Mouse (Mus musculus) testis, adult 2 months (tissue): Measurements from ENCODE around the gene March1. TPM values are rescaled to one million over a fixed set of nuclear protein-coding genes. Genes with fewer than 3 reads are reported as not detected.

Experiments
- H3K27ac ChIP-seq: fragments of 200-500 bp; 2 replicates; pipeline ENCODE4 v1.5.1; 2012; ENCODE audit warnings: low read depth, low read length; ENCODE audit not compliant: control insufficient read depth, insufficient read depth
- H3K27me3 ChIP-seq: fragments of 200-500 bp; 2 replicates; pipeline ENCODE4 v1.6.1; 2012; ENCODE audit warnings: mild to moderate bottlenecking, low read length, moderate library complexity; ENCODE audit not compliant: control insufficient read depth, insufficient read depth
- H3K36me3 ChIP-seq: fragments of 200-500 bp; 2 replicates; pipeline ENCODE4 v1.6.1; 2012; ENCODE audit warnings: mild to moderate bottlenecking, low read length; ENCODE audit not compliant: control insufficient read depth, insufficient read depth
- H3K4me1 ChIP-seq: fragments of 200-500 bp; 2 replicates; pipeline ENCODE4 v1.6.1; 2012; ENCODE audit warnings: low read length; ENCODE audit not compliant: control insufficient read depth, insufficient read depth
- H3K4me3 ChIP-seq: fragments of 200-500 bp; 2 replicates; pipeline ENCODE4 v1.5.1; 2012; ENCODE audit warnings: low read depth, mild to moderate bottlenecking, low read length, moderate library complexity, mixed read lengths; ENCODE audit not compliant: control insufficient read depth
- CTCF ChIP-seq: fragments of 200-500 bp; IDR thresholded peaks from 2 replicates; pipeline ENCODE4 v1.5.1; 2012; ENCODE audit warnings: low read depth, mild to moderate bottlenecking, inconsistent platforms, low read length, moderate library complexity; ENCODE audit not compliant: control insufficient read depth, insufficient read depth, insufficient replicate concordance
- POLR2A ChIP-seq: fragments of 200-500 bp; IDR thresholded peaks from 2 replicates; pipeline ENCODE4 v1.6.1; 2012; ENCODE audit warnings: low read depth, mild to moderate bottlenecking, inconsistent platforms, low read length, moderate library complexity; ENCODE audit not compliant: control insufficient read depth
- polyA plus RNA-seq: library from polyadenylated mRNA; depleted of rRNA; stranded (reverse); fragments of >200 nt; gene quantifications from 2 replicates; pipeline ENCODE4 v1.2.3, GENCODE M21; 2012

The March1 gene
- polyA plus RNA-seq, 1 experiment, result 0.07 TPM

- Histone ChIP-seq H3K27me3 (no peaks in the 10 kb centered on the region), H3K4me1 (no peaks in the 10 kb centered on the region), H3K27ac (no peak overlapping the region), H3K4me3 (no peak overlapping the region), H3K36me3 (no peaks in the 10 kb centered on the region)
- no peak for TF ChIP-seq CTCF
Observed at GRCm38 (mm10) chr8:66430639-66431038, 812.9 kb downstream of the March1 start.

- TF ChIP-seq CTCF (no peak), POLR2A (no peak)
- Histone ChIP-seq H3K4me1 (no peaks in the 10 kb centered on the region), H3K27ac (no peak overlapping the region), H3K4me3 (no peak overlapping the region), H3K27me3 (no peaks in the 10 kb centered on the region), H3K36me3 (no peaks in the 10 kb centered on the region)
Observed at GRCm38 (mm10) chr8:66433577-66433976, 815.9 kb downstream of the March1 start.

- TF ChIP-seq CTCF (no peak), POLR2A (no peak)
- Histone ChIP-seq H3K4me3 (no peak overlapping the region), H3K36me3 (no peaks in the 10 kb centered on the region), H3K27me3 (no peaks in the 10 kb centered on the region), H3K27ac (no peak overlapping the region), H3K4me1 (no peaks in the 10 kb centered on the region)
Observed at GRCm38 (mm10) chr8:66436804-66437203, 819.1 kb downstream of the March1 start.

GRCm38 (mm10) chr8:66437929-66438328 is 820.2 kb downstream of the March1 start:
- TF ChIP-seq POLR2A, result no peak
- TF ChIP-seq CTCF, result no peak

GRCm38 (mm10) chr8:66438468-66438867 is 820.8 kb downstream of the March1 start:
- no peaks in the 10 kb centered on the region for H3K4me1 ChIP-seq
- no peak overlapping the region for H3K27ac ChIP-seq
- H3K4me3 ChIP-seq, result no peak overlapping the region
- no peaks in the 10 kb centered on the region for H3K36me3 ChIP-seq
- no peaks in the 10 kb centered on the region for H3K27me3 ChIP-seq
- TF ChIP-seq POLR2A (no peak), CTCF (no peak)

More at GRCm38 (mm10) chr8:66437929-66438328, 820.2 kb downstream of the March1 start:
- Histone ChIP-seq H3K27ac (no peak overlapping the region), H3K4me3 (no peak overlapping the region), H3K36me3 (no peaks in the 10 kb centered on the region), H3K27me3 (no peaks in the 10 kb centered on the region), H3K4me1 (no peaks in the 10 kb centered on the region)

GRCm38 (mm10) chr8:66441123-66441522 is 823.4 kb downstream of the March1 start:
- no peak overlapping the region for H3K4me3 ChIP-seq
- no peaks in the 10 kb centered on the region for H3K27me3 ChIP-seq
- H3K27ac ChIP-seq, result no peak overlapping the region
- no peak for TF ChIP-seq POLR2A
- TF ChIP-seq CTCF, result no peak
- H3K36me3 ChIP-seq, result no peaks in the 10 kb centered on the region
- no peaks in the 10 kb centered on the region for H3K4me1 ChIP-seq

- Histone ChIP-seq H3K36me3 (no peaks in the 10 kb centered on the region), H3K27me3 (no peaks in the 10 kb centered on the region), H3K27ac (no peak overlapping the region), H3K4me3 (no peak overlapping the region), H3K4me1 (no peaks in the 10 kb centered on the region)
- TF ChIP-seq CTCF, result no peak
- TF ChIP-seq POLR2A, result no peak
Observed at GRCm38 (mm10) chr8:66442778-66443177, 825.1 kb downstream of the March1 start.

- TF ChIP-seq CTCF (no peak), POLR2A (no peak)
Observed at GRCm38 (mm10) chr8:66444141-66444540, 826.4 kb downstream of the March1 start.

More at GRCm38 (mm10) chr8:66444141-66444540, 826.4 kb downstream of the March1 start:
- no peak overlapping the region for H3K27ac ChIP-seq
- H3K27me3 ChIP-seq, result no peaks in the 10 kb centered on the region
- H3K36me3 ChIP-seq, result no peaks in the 10 kb centered on the region
- H3K4me1 ChIP-seq, result no peaks in the 10 kb centered on the region
- H3K4me3 ChIP-seq, result no peak overlapping the region
